Mouse (Mus musculus) cerebellum, adult 2 months (tissue): ENCODE measurements around the gene Kcnk6. TPM values are rescaled to one million over a fixed set of nuclear protein-coding genes. Genes with fewer than 3 reads are reported as not detected.

Source experiments
- DNase-seq, 2 experiments: peaks; one replicate each; pipeline ENCODE4 v3.0.0; 2021
- H3K27ac ChIP-seq: fragments of 200-500 bp; 2 replicates; pipeline ENCODE4 v1.5.1; 2012; ENCODE audit warnings: low read length, control low read depth, inconsistent platforms; ENCODE audit not compliant: insufficient read depth
- H3K27me3 ChIP-seq: fragments of 200-500 bp; 2 replicates; pipeline ENCODE4 v1.6.1; 2012; ENCODE audit warnings: inconsistent platforms, mild to moderate bottlenecking, low read length, moderate library complexity; ENCODE audit not compliant: control insufficient read depth, insufficient read depth
- H3K4me1 ChIP-seq: fragments of 200-500 bp; 2 replicates; pipeline ENCODE4 v1.6.1; 2011; ENCODE audit warnings: low read length; ENCODE audit not compliant: control insufficient read depth, insufficient read depth
- H3K4me3 ChIP-seq: fragments of 200-500 bp; replicated peaks from 2 replicates; pipeline ENCODE3; 2011; ENCODE audit warnings: mild to moderate bottlenecking, low read depth, low read length, control low read depth; ENCODE audit not compliant: insufficient read depth
- CTCF ChIP-seq: fragments of 200-500 bp; IDR thresholded peaks from 2 replicates; pipeline ENCODE4 v1.5.1; 2011; ENCODE audit warnings: low read depth, mild to moderate bottlenecking, control low read depth, low read length, moderate library complexity, borderline replicate concordance; ENCODE audit not compliant: insufficient read depth
- POLR2A ChIP-seq: fragments of 200-500 bp; IDR thresholded peaks from 2 replicates; pipeline ENCODE4 v1.6.1; 2011; ENCODE audit warnings: low read length, control low read depth, borderline replicate concordance; ENCODE audit not compliant: insufficient read depth
- WGBS: fragments of 180-500 bp; shearing (Covaris S2); methylation state at CpG from one replicate; pipeline ENCODE4 v1.1.7; 2018; 5-methylcytosine and 5-hydroxymethylcytosine counted together
- polyA plus RNA-seq: library from polyadenylated mRNA; depleted of rRNA; stranded (reverse); fragments of >200 nt; gene quantifications from 2 replicates; pipeline ENCODE4 v1.2.3, GENCODE M21; 2012

The Kcnk6 gene
- polyA plus RNA-seq, 1 experiment, result 0.57 TPM

- H3K4me1 ChIP-seq, result no peaks in the 10 kb centered on the region
- no peak for DNase-seq
- no peaks in the 10 kb centered on the region for H3K27me3 ChIP-seq
- TF ChIP-seq CTCF, result no peak
- TF ChIP-seq POLR2A, result no peak
- WGBS, result 53% methylated on average over 1 of the region's 1 CpGs
- no peak overlapping the region for H3K27ac ChIP-seq
- H3K4me3 ChIP-seq, result no peak overlapping the region
These were observed 25.1 kb upstream of the Kcnk6 start for GRCm38 (mm10) chr7:29257368-29257767.

GRCm38 (mm10) chr7:29255875-29256274, 23.6 kb upstream of the Kcnk6 start:
- Histone ChIP-seq H3K4me3 (no peak overlapping the region), H3K4me1 (no peaks in the 10 kb centered on the region), H3K27me3 (no peaks in the 10 kb centered on the region), H3K27ac (no peak overlapping the region)
- WGBS, result 61% methylated on average over 4 of the region's 4 CpGs
- TF ChIP-seq CTCF, result no peak
- no peak for DNase-seq

- TF ChIP-seq CTCF, result no peak
- TF ChIP-seq POLR2A, result no peak
- no peak overlapping the region for H3K27ac ChIP-seq
- no peak for DNase-seq
- H3K27me3 ChIP-seq, result no peaks in the 10 kb centered on the region
- no peak overlapping the region for H3K4me3 ChIP-seq
- 82% methylated on average over 5 of the region's 5 CpGs for WGBS
- no peaks in the 10 kb centered on the region for H3K4me1 ChIP-seq
These were observed 21.5 kb upstream of the Kcnk6 start for GRCm38 (mm10) chr7:29253842-29254241.

DNA sequence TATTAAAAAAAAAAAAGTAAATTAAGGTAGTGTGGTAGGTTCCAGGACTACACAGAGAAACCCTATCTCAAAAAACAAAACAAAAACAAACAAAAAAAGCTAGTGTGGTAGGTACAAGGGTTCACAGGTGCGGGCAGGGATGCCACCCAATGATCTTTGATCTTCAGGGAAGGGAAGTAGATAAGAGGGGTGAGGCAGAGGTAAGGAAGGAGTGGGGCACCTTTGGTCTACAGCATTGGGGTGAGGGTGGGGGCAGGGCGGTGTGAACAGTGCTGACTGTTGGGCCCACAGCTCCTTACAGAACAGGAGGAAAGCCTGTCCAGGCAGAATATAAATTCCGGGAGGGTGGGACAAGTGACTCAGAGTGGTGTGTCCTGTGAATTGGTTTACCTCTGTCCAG, 18.9 kb upstream of the Kcnk6 start:
- H3K27ac ChIP-seq, result no peak overlapping the region
- TF ChIP-seq POLR2A (no peak), CTCF (no peak)
- H3K4me1 ChIP-seq, result no peaks in the 10 kb centered on the region
- no peak for DNase-seq
- no peaks in the 10 kb centered on the region for H3K27me3 ChIP-seq
- 92% methylated on average over 3 of the region's 3 CpGs for WGBS
- no peak overlapping the region for H3K4me3 ChIP-seq

- WGBS, result 44% methylated on average over 20 of the region's 20 CpGs
- TF ChIP-seq POLR2A (no peak), CTCF (no peak)
- Histone ChIP-seq H3K27me3 (no peaks in the 10 kb centered on the region), H3K4me1 (no peaks in the 10 kb centered on the region), H3K4me3 (no peak within 1 kb of the TSS), H3K27ac (no peak within 1 kb of the TSS)
- DNase-seq, result no peak
These were observed 16.0 kb upstream of the Kcnk6 start, which contains the start of gene 2200002D01Rik for GRCm38 (mm10) chr7:29248261-29248841. Gene 2200002D01Rik (minus strand): TSS chr7:29248466.

DNA sequence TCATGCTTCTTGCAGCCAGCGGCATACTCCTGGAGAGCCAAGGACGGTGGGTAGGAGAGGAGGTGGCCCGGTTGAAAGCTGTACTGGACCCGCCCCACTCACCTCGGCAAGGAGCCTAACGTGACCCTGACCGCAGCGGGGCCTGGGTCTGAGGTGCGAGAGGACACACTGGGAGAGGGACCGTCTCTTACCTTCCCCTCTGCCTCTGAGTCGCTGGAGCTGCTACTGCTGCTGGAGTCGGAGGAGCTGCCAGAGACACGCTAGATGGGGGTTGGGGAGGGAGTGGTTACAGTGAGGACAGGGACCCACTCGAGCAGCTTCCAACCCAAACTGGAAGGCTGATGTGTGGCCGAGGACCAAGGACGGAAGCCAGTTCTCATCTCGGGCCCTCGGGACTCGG, 15.4 kb upstream of the Kcnk6 start:
- DNase-seq, result no peak
- TF ChIP-seq POLR2A (no peak), CTCF (no peak)
- WGBS, result 36% methylated on average over 19 of the region's 19 CpGs
- Histone ChIP-seq H3K27ac (no peak overlapping the region), H3K4me3 (no peak overlapping the region), H3K27me3 (no peaks in the 10 kb centered on the region), H3K4me1 (no peaks in the 10 kb centered on the region)

- 38% methylated on average over 16 of the region's 16 CpGs for WGBS
- DNase-seq, result peak; percentile 60 to 80
- TF ChIP-seq POLR2A (no peak), CTCF (peak; percentile 82)
- H3K4me3 ChIP-seq, result no peak overlapping the region
- H3K27ac ChIP-seq, result no peak overlapping the region
- H3K4me1 ChIP-seq, result no peaks in the 10 kb centered on the region
- H3K27me3 ChIP-seq, result no peaks in the 10 kb centered on the region
These were observed 15.0 kb upstream of the Kcnk6 start for GRCm38 (mm10) chr7:29247314-29247700.

DNA sequence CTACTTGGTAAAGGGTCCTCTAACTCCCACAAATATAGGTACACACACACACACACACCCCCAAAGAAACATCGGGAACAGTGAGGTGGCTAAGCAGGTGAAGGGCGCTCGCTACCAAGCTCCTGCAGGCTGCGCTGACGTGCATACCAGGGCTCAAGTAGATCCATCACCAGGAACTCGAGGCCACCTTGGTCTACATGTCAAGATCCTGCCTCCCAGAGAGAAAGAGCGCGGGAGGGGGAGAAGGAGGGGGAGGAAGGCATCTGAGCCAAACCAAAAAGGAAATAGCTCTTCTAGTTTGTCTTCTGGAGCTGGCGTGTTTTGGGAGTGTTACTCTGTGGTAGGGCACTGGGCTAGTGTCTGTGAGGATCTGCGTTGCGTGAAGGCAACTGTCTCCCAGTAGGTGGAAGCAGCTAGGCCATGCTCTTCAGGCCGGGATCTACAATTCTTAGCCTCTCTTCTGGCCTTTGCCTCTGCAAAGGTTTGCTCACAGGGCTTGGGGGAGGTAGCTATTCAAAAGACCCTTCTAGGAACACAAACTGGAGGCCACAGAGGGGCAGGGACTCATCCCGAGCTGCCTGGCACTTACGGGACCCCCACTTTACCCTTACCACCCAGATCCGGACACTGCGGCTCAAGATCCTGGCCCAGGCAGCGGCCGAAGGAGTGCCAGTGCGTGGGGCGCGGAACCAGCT, 14.5 kb upstream of the Kcnk6 start:
- no peak for TF ChIP-seq POLR2A
- DNase-seq, result no peak
- 88% methylated on average over 21 of the region's 21 CpGs for WGBS
- Histone ChIP-seq H3K27me3 (no peaks in the 10 kb centered on the region), H3K4me3 (no peak overlapping the region), H3K27ac (no peak overlapping the region), H3K4me1 (no peaks in the 10 kb centered on the region)
